ENCODE assay signal across 35 mouse cellular contexts in genomic region chr6:47323169-47323835, GRCm38 (mm10).
DNase-seq lines count a peak whose midpoint lies in the region; ATAC-seq and TF ChIP-seq lines count a peak whose summit lies in the region.
"Had no signal": no experiment of that assay in that cellular context is flagged by ENCODE, and none has a peak within 500 bp of the region (broad histone marks: within the 10 kb centered on the region; RNA-seq: fewer than 3 reads in every experiment).

No protein-coding gene starts in this region.

- H3K27ac ChIP-seq in heart, postnatal 0 days (ENCODE audit: low read depth) = 0 out of 2 replicates have a peak overlapping the region, but pooled peaks have one; percentile 25
- H3K27ac ChIP-seq in MEL (ENCODE audit: control insufficient read depth, low read depth, low read length) = peak overlapping the region; percentile 38
- peak overlapping the region; percentile 43; the same call in 1 of the 2 replicates for H3K27ac ChIP-seq in liver, embryonic 13.5 days
- H3K27ac ChIP-seq: embryonic facial prominence, embryonic 10.5 days; embryonic facial prominence, embryonic 15.5 days; forebrain, embryonic 12.5 days; hindbrain, embryonic 12.5 days; hindbrain, postnatal 0 days; intestine, embryonic 15.5 days; limb, embryonic 12.5 days; liver, embryonic 14.5 days; lung, embryonic 15.5 days; neural tube, embryonic 12.5 days; stomach, postnatal 0 days had no signal

- 43% methylated on average over 5 of the region's 5 CpGs for WGBS in heart, postnatal 0 days
- WGBS in liver, embryonic 13.5 days (ENCODE audit: insufficient replicate concordance) = 20% methylated on average over 5 of the region's 5 CpGs

- no peak for TF ChIP-seq EP300 in heart, postnatal 0 days (IDR thresholded peaks at IDR 0.05; ENCODE audit: low read depth)
- peak; percentile 71 to 81; a peak in 3 of 4 replicates for TF ChIP-seq EP300 in MEL (IDR thresholded peaks at IDR 0.05; ENCODE audit: low read depth in 1 of 2, low read length in 2 of 2)

- DNase-seq in heart, postnatal 0 days (ENCODE audit: low spot score) = no peak
- no peak for DNase-seq in heart, postnatal 14 days
- DNase-seq in 416B (ENCODE audit: low read depth) (peak; percentile 10), MEL (ENCODE audit: low read depth, low spot score) (peak; percentile 72)
- peak; percentile 6 for DNase-seq in liver, embryonic 13.5 days
- DNase-seq in adrenal gland, postnatal 10 days = no peak
- no peak for DNase-seq in layer of hippocampus, adult 9-10 months (ENCODE audit: low spot score)
- DNase-seq: adrenal gland, postnatal 25 days; B cell, adult 2 months; cerebellum, adult 2 months; forebrain, postnatal 0 days; gastrocnemius, postnatal 10 days; kidney, adult 8-10 months; kidney, postnatal 10 days; layer of hippocampus, adult 9-11 months; lung, postnatal 4 days; right cerebral cortex, adult 18-20 months; right cerebral cortex, postnatal 4 days; thymus, adult 18-20 months; thymus, postnatal 25 days had no signal

- H3K4me2 ChIP-seq in heart, postnatal 0 days (ENCODE audit: low read depth, low read length) = no peak overlapping the region
- peak overlapping the region; percentile 21; the same call in 1 of the 2 replicates for H3K4me2 ChIP-seq in liver, embryonic 13.5 days
- H3K4me2 ChIP-seq: embryonic facial prominence, embryonic 15.5 days; forebrain, embryonic 12.5 days; heart, embryonic 11.5 days; hindbrain, embryonic 12.5 days; intestine, embryonic 15.5 days; limb, embryonic 12.5 days; lung, embryonic 15.5 days; midbrain, embryonic 11.5 days; neural tube, embryonic 12.5 days had no signal

- H3K36me3 ChIP-seq in heart, postnatal 0 days (replicated peaks; ENCODE audit: control insufficient read depth, insufficient read depth, low read length) = no peaks in the 10 kb centered on the region
- H3K36me3 ChIP-seq in MEL (ENCODE audit: control insufficient read depth in 1 of 2, insufficient read depth in 2 of 2, low read length in 2 of 2) = peaks cover 0 to 14% of the 10 kb centered on the region in 2 experiments; a peak in 2 of 4 replicates
- H3K36me3 ChIP-seq in liver, embryonic 13.5 days = no peaks in the 10 kb centered on the region
- H3K36me3 ChIP-seq: embryonic facial prominence, embryonic 10.5 days; embryonic facial prominence, embryonic 15.5 days; forebrain, embryonic 12.5 days; hindbrain, embryonic 12.5 days; intestine, embryonic 15.5 days; limb, embryonic 12.5 days; lung, embryonic 15.5 days; neural tube, embryonic 12.5 days had no signal

- ATAC-seq in heart, postnatal 0 days (ENCODE audit: insufficient read depth, low read depth) = no peak
- peak; percentile 55 for ATAC-seq in liver, embryonic 13.5 days (ENCODE audit: low read depth)
- ATAC-seq: forebrain, postnatal 0 days; hindbrain, postnatal 0 days; intestine, embryonic 15.5 days; Patski had no signal

- no peaks in the 10 kb centered on the region for H3K9me3 ChIP-seq in heart, postnatal 0 days (replicated peaks; ENCODE audit: control insufficient read depth, low read length)
- no peaks in the 10 kb centered on the region for H3K9me3 ChIP-seq in MEL (replicated peaks; ENCODE audit: insufficient read depth, low read length)
- no peaks in the 10 kb centered on the region for H3K9me3 ChIP-seq in liver, embryonic 13.5 days (replicated peaks)
- H3K9me3 ChIP-seq: embryonic facial prominence, embryonic 10.5 days; embryonic facial prominence, embryonic 15.5 days; forebrain, embryonic 12.5 days; hindbrain, embryonic 12.5 days; intestine, embryonic 15.5 days; limb, embryonic 12.5 days; lung, embryonic 15.5 days; neural tube, embryonic 12.5 days had no signal

- intact Hi-C loops in heart, postnatal 14 days (cut with DNase I) = no loop called here

- TF ChIP-seq CTCF in heart, postnatal 0 days (IDR thresholded peaks at IDR 0.05; ENCODE audit: low read depth) = no peak
- no peak for TF ChIP-seq CTCF in MEL (IDR thresholded peaks at IDR 0.05 in 2 of 3, conservative IDR thresholded peaks at IDR 0.05 in 1 of 3; ENCODE audit: control insufficient read depth in 1 of 3, insufficient read depth in 1 of 3, low read depth in 2 of 3, low read length in 3 of 3, poor library complexity in 1 of 3, severe bottlenecking in 1 of 3)

- no peak for TF ChIP-seq RAD21 in MEL (IDR thresholded peaks at IDR 0.05; ENCODE audit: low read depth, low read length)

- H3K9ac ChIP-seq in heart, postnatal 0 days (replicated peaks; ENCODE audit: low read depth, low read length) = no peak overlapping the region
- H3K9ac ChIP-seq in MEL (ENCODE audit: control insufficient read depth, low read depth, low read length, poor library complexity, severe bottlenecking) = peak overlapping the region; percentile 35
- H3K9ac ChIP-seq in liver, embryonic 13.5 days = no peak overlapping the region
- H3K9ac ChIP-seq: embryonic facial prominence, embryonic 15.5 days; forebrain, embryonic 12.5 days; forebrain, postnatal 0 days; hindbrain, embryonic 12.5 days; intestine, embryonic 15.5 days; limb, embryonic 12.5 days; liver, embryonic 14.5 days; lung, embryonic 15.5 days; neural tube, embryonic 12.5 days had no signal

- no peak for TF ChIP-seq POLR2A in MEL (IDR thresholded peaks at IDR 0.05; ENCODE audit: control insufficient read depth in 1 of 2, insufficient read depth in 1 of 2, low read depth in 1 of 2, low read length in 2 of 2, poor library complexity in 1 of 2)

- no peaks in the 10 kb centered on the region for H3K4me1 ChIP-seq in heart, postnatal 0 days (ENCODE audit: control insufficient read depth, insufficient read depth)
- peaks cover 0 to 6% of the 10 kb centered on the region in 2 experiments; a peak in 2 of 4 replicates for H3K4me1 ChIP-seq in MEL (ENCODE audit: control insufficient read depth in 1 of 2, insufficient read depth in 2 of 2, low read length in 2 of 2)
- peaks cover 14% of the 10 kb centered on the region for H3K4me1 ChIP-seq in liver, embryonic 13.5 days (replicated peaks)

- H3K79me2 ChIP-seq in MEL (ENCODE audit: control insufficient read depth, insufficient read depth, low read length, poor library complexity) = no peaks in the 10 kb centered on the region

- H3K4me3 ChIP-seq in heart, postnatal 0 days (ENCODE audit: low read depth, low read length) = no peak overlapping the region
- H3K4me3 ChIP-seq in MEL (ENCODE audit: control insufficient read depth in 1 of 2, insufficient read depth in 1 of 2, low read depth in 2 of 2, low read length in 2 of 2) = peak overlapping the region; percentile 23 to 27
- H3K4me3 ChIP-seq in liver, embryonic 13.5 days (replicated peaks) = no peak overlapping the region
- H3K4me3 ChIP-seq: embryonic facial prominence, embryonic 10.5 days; embryonic facial prominence, embryonic 15.5 days; forebrain, embryonic 12.5 days; hindbrain, embryonic 12.5 days; intestine, embryonic 15.5 days; limb, embryonic 12.5 days; lung, embryonic 15.5 days; myocyte; neural tube, embryonic 12.5 days had no signal

- no peaks in the 10 kb centered on the region for H3K27me3 ChIP-seq in heart, postnatal 0 days (ENCODE audit: control insufficient read depth, insufficient read depth, low read length)
- no peaks in the 10 kb centered on the region; a peak in 1 of 4 replicates for H3K27me3 ChIP-seq in MEL (ENCODE audit: control insufficient read depth in 1 of 2, insufficient read depth in 2 of 2, low read length in 2 of 2)
- no peaks in the 10 kb centered on the region for H3K27me3 ChIP-seq in liver, embryonic 13.5 days
- H3K27me3 ChIP-seq: embryonic facial prominence, embryonic 15.5 days; forebrain, embryonic 12.5 days; hindbrain, embryonic 12.5 days; intestine, embryonic 15.5 days; limb, embryonic 12.5 days; lung, embryonic 15.5 days; neural tube, embryonic 12.5 days; Patski had no signal

TF ChIP-seq in MEL, 35 proteins besides CTCF, POLR2A, EP300 and RAD21:
- TF ChIP-seq TAL1 (IDR thresholded peaks at IDR 0.05; ENCODE audit: low read length) (peak; percentile 69), ZNF384 (IDR thresholded peaks at IDR 0.05; ENCODE audit: low read depth, low read length) (no peak), GATA1 (IDR thresholded peaks at IDR 0.05; ENCODE audit: low read depth, low read length) (peak; percentile 84), ETS1 (IDR thresholded peaks at IDR 0.05; ENCODE audit: low read depth, low read length) (peak; percentile 79), RCOR1 (IDR thresholded peaks at IDR 0.05; ENCODE audit: low read depth, low read length) (0 out of 2 replicates have a peak, but pooled peaks have one; percentile 35), MYC (IDR thresholded peaks at IDR 0.05; ENCODE audit: low read depth, low read length) (0 out of 2 replicates have a peak, but pooled peaks have one; percentile 16), SIN3A (IDR thresholded peaks at IDR 0.05; ENCODE audit: low read length) (peak; percentile 36; the same call in 1 of the 2 replicates), SMC3 (IDR thresholded peaks at IDR 0.05; ENCODE audit: low read depth, low read length) (no peak), TCF12 (IDR thresholded peaks at IDR 0.05; ENCODE audit: low read depth, low read length) (peak; percentile 74)

Comparison
In these comparisons a context has a peak if more than half of its experiments do, and no peak if none do; other contexts are left out.
1. DNase-seq: peak in 416B (single experiment), MEL (single experiment) and liver, embryonic 13.5 days (single experiment); none in heart, postnatal 0 days (single experiment), heart, postnatal 14 days (0 of 2), adrenal gland, postnatal 10 days (single experiment) and layer of hippocampus, adult 9-10 months (single experiment).
2. H3K4me3 ChIP-seq: peak in MEL (2 of 2); none in heart, postnatal 0 days (single experiment) and liver, embryonic 13.5 days (single experiment).
3. Peak in every context shown above with its lines, with median percentiles within 50 percentile points of each other: H3K27ac ChIP-seq.